Mouse (Mus musculus) forebrain, postnatal 0 days (tissue): ENCODE data around the gene Gm9887. TPM values are rescaled to one million over a fixed set of nuclear protein-coding genes. Genes with fewer than 3 reads are reported as not detected.
"Not testable (repeated sequence)": the region's sequence is repeated elsewhere in the genome, so short reads cannot be mapped to it uniquely, and the experiment has no call there.

Source experiments
- ATAC-seq: fragments of 200-750 bp; cut with Nextera tagmentation; 2 replicates; pipeline ENCODE4 v1.8.0; 2017; ENCODE audit warnings: mild to moderate bottlenecking, moderate library complexity
- DNase-seq: peaks from one replicate; pipeline ENCODE4 v3.0.0-alpha.2; 2015
- H3K27ac ChIP-seq: fragments of 300-500 bp; sonication (generic); 2 replicates; pipeline ENCODE4 v1.5.1; 2014; ENCODE audit warnings: low read depth, mild to moderate bottlenecking, antibody characterized with exemption, low read length, moderate library complexity, mixed read lengths
- H3K27me3 ChIP-seq: fragments of 300-500 bp; sonication (generic); 2 replicates; pipeline ENCODE4 v1.6.1; 2014; ENCODE audit warnings: mild to moderate bottlenecking, low read length, mixed read lengths; ENCODE audit not compliant: insufficient read depth
- H3K36me3 ChIP-seq: fragments of 300-500 bp; sonication (generic); 2 replicates; pipeline ENCODE4 v1.6.1; 2014; ENCODE audit warnings: mild to moderate bottlenecking, moderate library complexity; ENCODE audit not compliant: insufficient read depth
- H3K4me1 ChIP-seq: fragments of 300-500 bp; sonication (generic); 2 replicates; pipeline ENCODE4 v1.6.1; 2014; ENCODE audit warnings: antibody characterized with exemption; ENCODE audit not compliant: insufficient read depth
- H3K4me2 ChIP-seq: fragments of 300-500 bp; sonication (generic); 2 replicates; pipeline ENCODE4 v1.6.1; 2014; ENCODE audit warnings: low read depth, mild to moderate bottlenecking, moderate library complexity
- H3K4me3 ChIP-seq: fragments of 300-500 bp; sonication (generic); 2 replicates; pipeline ENCODE4 v1.5.1; 2014; ENCODE audit warnings: low read depth, low read length, mixed read lengths
- H3K9ac ChIP-seq: fragments of 300-500 bp; sonication (generic); 2 replicates; pipeline ENCODE4 v1.6.1; 2014; ENCODE audit warnings: mild to moderate bottlenecking
- H3K9me3 ChIP-seq: fragments of 300-500 bp; sonication (generic); 2 replicates; pipeline ENCODE4 v1.6.1; 2016; ENCODE audit warnings: low read length
- CTCF ChIP-seq: sonication (generic); IDR thresholded peaks from 2 replicates; pipeline ENCODE4 v1.5.1; 2016; ENCODE audit warnings: antibody characterized with exemption, control low read depth, low read depth
- WGBS: fragments of 180-500 bp; shearing (Covaris S2); extraction: QIAGEN DNeasy Blood & Tissue Kit; methylation state at CpG from one replicate; pipeline ENCODE4 v1.1.7; 2014; 5-methylcytosine and 5-hydroxymethylcytosine counted together
- polyA plus RNA-seq: library from polyadenylated mRNA; unstranded; fragments of >200 nt; fragmentation: Nextera tagmentation; extraction: Ambion mirVana; gene quantifications from 2 replicates; pipeline ENCODE4 v1.2.1, GENCODE M21; 2015
- total RNA-seq: library from RNA; depleted of rRNA; stranded (reverse); fragments of >200 nt; gene quantifications from 2 replicates; pipeline ENCODE4 v1.2.3, GENCODE M21; 2014

Gene Gm9887
- total and polyA plus RNA-seq, 2 experiments from 2014 or later = 1.8 TPM

- H3K4me3 ChIP-seq = no peak overlapping the region
- DNase-seq (no peak), ATAC-seq (no peak)
- no peak overlapping the region for H3K27ac ChIP-seq
- no peaks in the 10 kb centered on the region for H3K27me3 ChIP-seq
- no peaks in the 10 kb centered on the region for H3K9me3 ChIP-seq
- no peak overlapping the region for H3K9ac ChIP-seq
- no peak overlapping the region for H3K4me2 ChIP-seq
- 86% methylated on average over 4 of the region's 4 CpGs for WGBS
- H3K4me1 ChIP-seq = no peaks in the 10 kb centered on the region
- TF ChIP-seq CTCF = no peak
- H3K36me3 ChIP-seq = no peaks in the 10 kb centered on the region
Measured at GRCm38 (mm10) chr12:69400367-69400766, 28.1 kb upstream of the Gm9887 start.

- no peaks in the 10 kb centered on the region for H3K4me1 ChIP-seq
- no peak for TF ChIP-seq CTCF
- no peak overlapping the region for H3K4me3 ChIP-seq
- 61% methylated on average over 6 of the region's 6 CpGs for WGBS
- no peaks in the 10 kb centered on the region for H3K27me3 ChIP-seq
- no peak for ATAC-seq
- no peaks in the 10 kb centered on the region for H3K36me3 ChIP-seq
- H3K9me3 ChIP-seq = no peaks in the 10 kb centered on the region
- no peak overlapping the region for H3K9ac ChIP-seq
- H3K4me2 ChIP-seq = no peak overlapping the region
- no peak overlapping the region for H3K27ac ChIP-seq
- DNase-seq = no peak
Measured at GRCm38 (mm10) chr12:69394456-69394855, 22.2 kb upstream of the Gm9887 start.

GRCm38 (mm10) chr12:69393076-69393475, 20.8 kb upstream of the Gm9887 start:
- H3K9me3 ChIP-seq = no peaks in the 10 kb centered on the region
- no peaks in the 10 kb centered on the region for H3K4me1 ChIP-seq
- DNase-seq (no peak), ATAC-seq (no peak)
- H3K4me2 ChIP-seq = no peak overlapping the region
- H3K27me3 ChIP-seq = no peaks in the 10 kb centered on the region
- no peak overlapping the region for H3K4me3 ChIP-seq
- WGBS = 74% methylated on average over 10 of the region's 10 CpGs
- no peak overlapping the region for H3K27ac ChIP-seq
- no peaks in the 10 kb centered on the region for H3K36me3 ChIP-seq
- no peak overlapping the region for H3K9ac ChIP-seq
- TF ChIP-seq CTCF = no peak

GRCm38 (mm10) chr12:69390000-69390698, 17.9 kb upstream of the Gm9887 start:
- TF ChIP-seq CTCF = no peak
- Histone ChIP-seq H3K4me3 (no peak overlapping the region), H3K9ac (no peak overlapping the region), H3K9me3 (no peaks in the 10 kb centered on the region), H3K4me1 (no peaks in the 10 kb centered on the region), H3K27me3 (no peaks in the 10 kb centered on the region), H3K27ac (no peak overlapping the region), H3K36me3 (no peaks in the 10 kb centered on the region), H3K4me2 (no peak overlapping the region)
- WGBS = 72% methylated on average over 7 of the region's 7 CpGs
- no peak for DNase-seq
- ATAC-seq = no peak

- peak; percentile 48; the same call in 1 of the 2 replicates for ATAC-seq
- H3K4me2 ChIP-seq = no peak overlapping the region
- WGBS = 43% methylated on average over 7 of the region's 7 CpGs
- peak; percentile 44 for DNase-seq
- no peaks in the 10 kb centered on the region for H3K4me1 ChIP-seq
- H3K4me3 ChIP-seq = no peak overlapping the region
- H3K27ac ChIP-seq = no peak overlapping the region
- no peak overlapping the region for H3K9ac ChIP-seq
- TF ChIP-seq CTCF = no peak
- H3K27me3 ChIP-seq = no peaks in the 10 kb centered on the region
- no peaks in the 10 kb centered on the region for H3K36me3 ChIP-seq
- no peaks in the 10 kb centered on the region for H3K9me3 ChIP-seq
Measured at GRCm38 (mm10) chr12:69389273-69389938, 17.1 kb upstream of the Gm9887 start.

- WGBS = 97% methylated on average over 10 of the region's 10 CpGs
- DNase-seq (no peak), ATAC-seq (no peak)
- TF ChIP-seq CTCF = no peak
- H3K27me3 ChIP-seq = no peaks in the 10 kb centered on the region
- H3K27ac ChIP-seq = no peak overlapping the region
- H3K4me1 ChIP-seq = no peaks in the 10 kb centered on the region
- no peak overlapping the region for H3K9ac ChIP-seq
- no peak overlapping the region for H3K4me2 ChIP-seq
- H3K9me3 ChIP-seq = no peaks in the 10 kb centered on the region
- no peaks in the 10 kb centered on the region for H3K36me3 ChIP-seq
- H3K4me3 ChIP-seq = no peak overlapping the region
Measured at GRCm38 (mm10) chr12:69388321-69388869, 16.1 kb upstream of the Gm9887 start.

GRCm38 (mm10) chr12:69386281-69386732, 14.0 kb upstream of the Gm9887 start:
- H3K36me3 ChIP-seq, H3K4me3 ChIP-seq, H3K9ac ChIP-seq, ATAC-seq, H3K4me1 ChIP-seq, H3K27me3 ChIP-seq, H3K4me2 ChIP-seq, DNase-seq, H3K9me3 ChIP-seq, H3K27ac ChIP-seq: not testable (repeated sequence)
- 80% methylated on average over 4 of the region's 12 CpGs for WGBS
